Mouse (Mus musculus) CD4-positive, CD25-positive, alpha-beta regulatory T cell, adult 4 months (primary cell): ENCODE results near the gene Alkbh3. TPM values are rescaled to one million over a fixed set of nuclear protein-coding genes. Genes with fewer than 3 reads are reported as not detected.

ENCODE experiments used
- ATAC-seq: one replicate; pipeline ENCODE4 v1.8.0; 2017
- polyA plus RNA-seq, 2 experiments: library from polyadenylated mRNA; unstranded; fragments of 100-300 nt; shearing (Covaris generic); gene quantifications; one replicate each; pipeline ENCODE4 v1.2.1; 2017

Gene Alkbh3
- polyA plus RNA-seq, 2 experiments from 2014 or later: 55.1 to 70.7 TPM

DNA sequence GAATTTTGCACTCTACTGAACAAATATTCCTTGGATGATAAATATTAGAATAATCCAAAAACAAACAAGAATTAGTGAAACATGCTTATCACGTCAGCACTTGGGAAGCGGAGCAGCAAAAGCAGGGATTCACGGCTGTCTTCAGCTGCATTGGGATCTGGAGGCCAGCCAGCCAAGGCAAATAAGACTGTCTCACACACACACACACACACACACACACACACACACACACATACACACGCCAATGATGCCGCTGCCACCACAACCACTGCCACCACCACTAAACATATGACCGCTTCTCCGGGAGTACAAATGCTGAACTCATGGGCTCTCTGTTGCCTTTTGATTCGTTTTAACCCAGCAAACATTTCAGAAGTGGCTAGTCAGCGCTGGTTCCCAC is 56.9 kb downstream of the Alkbh3 start:
- no peak for ATAC-seq

DNA sequence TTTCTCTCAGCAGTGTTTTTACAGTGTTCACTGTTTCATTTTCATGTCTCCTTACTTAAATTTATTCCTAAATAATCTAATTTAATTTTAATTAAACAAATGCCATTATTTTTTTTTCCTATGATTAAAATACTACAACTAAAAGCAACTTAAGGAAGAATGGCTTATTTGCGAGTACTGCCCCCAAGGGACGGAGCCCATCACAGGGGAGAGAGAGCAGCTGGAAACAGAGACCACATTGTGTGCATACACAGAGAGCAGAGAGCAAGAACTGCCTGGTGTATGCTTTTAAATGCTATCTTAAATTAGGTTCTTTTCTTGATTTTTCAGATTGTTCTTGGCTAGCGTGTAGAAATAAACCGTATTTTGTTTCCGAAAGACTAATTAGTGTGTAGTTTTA is 63.6 kb downstream of the Alkbh3 start:
- ATAC-seq: no peak

DNA sequence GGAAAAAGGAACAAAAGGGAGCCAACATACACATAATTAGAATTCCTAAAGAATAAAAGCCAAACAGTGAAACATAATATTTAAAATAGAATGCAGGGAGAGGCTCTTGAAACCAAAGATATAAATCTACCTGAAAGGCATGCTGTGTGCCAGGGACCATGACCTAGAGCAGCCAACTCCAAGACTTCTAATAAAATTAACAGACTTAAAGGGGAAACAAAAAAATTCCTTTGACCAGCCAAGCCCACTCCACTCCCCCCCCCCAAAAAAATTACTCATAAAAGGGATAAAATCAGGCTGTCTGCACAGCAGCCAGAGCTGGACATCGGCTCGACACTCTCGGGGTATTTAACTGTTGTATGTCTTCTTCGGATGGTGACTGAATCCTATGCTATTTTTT is 65.8 kb downstream of the Alkbh3 start:
- no peak for ATAC-seq

DNA sequence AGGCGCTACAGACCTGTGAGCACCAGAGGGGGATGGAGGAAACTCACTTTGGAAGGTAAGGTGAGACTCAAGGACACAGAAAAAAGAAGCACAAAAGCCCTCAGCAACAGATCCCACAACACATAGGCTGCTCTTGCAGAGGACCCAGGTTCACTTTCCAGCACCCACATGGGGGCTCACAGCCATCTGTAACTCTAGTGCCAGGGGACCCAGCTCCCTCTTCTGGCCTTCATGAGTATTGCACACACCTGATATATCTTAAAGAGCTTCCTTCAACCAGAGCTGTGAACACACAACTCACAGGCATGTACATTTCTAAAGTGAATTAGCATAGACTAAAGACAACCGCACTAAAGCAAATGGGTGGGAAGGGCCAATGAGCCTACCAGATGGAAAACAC is 66.5 kb downstream of the Alkbh3 start:
- ATAC-seq: no peak

DNA sequence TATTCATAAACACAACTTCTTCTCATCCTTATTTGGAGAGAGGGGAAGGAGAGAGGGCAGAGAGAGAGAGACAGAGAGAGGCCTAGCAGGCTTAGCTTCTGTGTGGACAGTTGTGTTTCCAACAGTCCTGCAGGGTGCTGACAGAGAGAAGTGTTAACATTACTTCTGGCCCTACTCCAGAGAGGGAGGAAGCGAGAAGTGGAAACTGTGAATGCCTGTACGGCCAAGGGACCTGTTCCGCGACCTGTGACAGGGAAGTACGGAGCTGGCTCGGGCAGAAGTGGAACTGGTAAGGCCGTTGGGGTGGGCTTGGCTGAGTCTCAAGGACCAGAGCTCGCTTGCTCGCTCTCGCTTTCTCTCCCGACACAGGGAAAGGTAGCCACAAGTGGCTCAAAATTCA is 68.9 kb downstream of the Alkbh3 start:
- ATAC-seq: no peak

DNA sequence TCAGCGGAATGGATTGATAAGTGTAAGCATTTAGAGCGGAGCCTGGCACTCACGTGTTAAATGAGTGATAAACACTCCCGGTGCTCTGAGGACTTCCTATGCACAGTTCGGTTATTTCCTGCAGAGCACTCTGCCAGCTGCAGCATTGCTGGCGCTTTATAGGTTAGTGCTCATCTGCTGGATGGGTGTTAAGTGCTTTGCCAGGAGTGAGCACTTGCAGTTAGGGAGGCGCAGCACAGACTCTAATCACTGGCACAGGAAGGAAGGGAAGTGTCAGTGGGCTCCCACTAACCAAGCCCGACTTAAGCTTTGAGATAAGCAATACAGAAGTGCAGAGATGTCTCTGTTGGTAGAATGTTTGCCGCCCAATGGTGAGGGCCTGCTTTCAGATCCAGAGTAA is 72.1 kb downstream of the Alkbh3 start:
- ATAC-seq: no peak

Other genes with a start within 250 kb of the Alkbh3 start
- gene Ext2, start 188.2 kb downstream of the Alkbh3 start, polyA plus RNA-seq: 10 to 100 TPM; 16.0 to 18.3 TPM
- 10 to 100 TPM; 11.7 to 21.4 TPM for gene Accs, start 160.9 kb downstream of the Alkbh3 start, polyA plus RNA-seq
- gene Accsl, start 141.7 kb downstream of the Alkbh3 start, polyA plus RNA-seq: not detected
- gene Gm13889, start 53.6 kb downstream of the Alkbh3 start, polyA plus RNA-seq: not detected
- not detected for gene Gm27027, start 14.5 kb downstream of the Alkbh3 start, polyA plus RNA-seq
- 10 to 100 TPM; 67.2 to 71.4 TPM for gene Hsd17b12, start 147.2 kb upstream of the Alkbh3 start, polyA plus RNA-seq